Mouse (Mus musculus) 3T3-L1 (cell line): ENCODE data around the gene Vmn1r19.
"Not testable (repeated sequence)": the region's sequence is repeated elsewhere in the genome, so short reads cannot be mapped to it uniquely, and the experiment has no call there.

Source experiments
- DNase-seq: peaks from one replicate; pipeline ENCODE4 v3.0.0-alpha.2; 2015; ENCODE audit warnings: low read depth, low spot score

Gene Vmn1r19

DNA sequence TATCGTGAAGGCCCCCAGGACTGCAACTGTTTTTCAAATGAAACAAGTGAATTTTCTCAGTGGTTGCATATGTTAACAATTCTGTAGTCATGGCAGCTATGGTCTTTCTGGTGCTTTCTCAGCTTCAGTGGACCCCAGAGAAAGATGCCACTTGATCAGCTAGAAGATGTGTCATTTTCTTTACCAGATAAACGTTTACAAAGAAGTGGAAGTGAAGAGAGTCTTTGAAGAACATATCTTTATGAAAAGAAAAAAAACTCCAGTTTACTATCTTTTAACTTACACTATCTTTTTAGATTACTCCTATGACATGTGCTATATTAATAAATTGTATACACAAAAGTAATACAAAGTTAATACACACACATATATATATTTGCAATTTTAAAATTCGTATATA lies at the start of gene Vmn1r19:
Gene Vmn1r19 (plus strand): TSS at position 301 of the 400 bp plus-strand sequence.
- not testable (repeated sequence) for DNase-seq

DNA sequence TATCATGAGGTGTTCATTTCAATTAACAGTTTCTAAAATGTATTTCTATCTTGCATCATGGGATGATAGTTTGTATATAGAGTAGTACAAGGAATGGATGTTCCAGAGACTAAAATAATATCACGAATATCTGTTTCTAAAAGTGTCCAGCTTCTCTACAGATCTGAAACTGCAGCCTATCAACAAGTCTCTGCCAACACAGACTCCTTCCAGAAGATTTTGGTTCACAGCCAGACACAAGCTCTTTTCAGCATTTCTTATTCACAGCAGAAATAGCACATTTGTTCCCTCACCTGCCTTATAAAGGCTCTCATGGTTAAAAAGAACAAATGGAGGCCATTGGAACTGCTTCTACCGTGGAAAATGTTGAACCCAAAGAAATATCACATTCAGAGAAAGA lies 46.7 kb upstream of the Vmn1r19 start:
- no peak for DNase-seq

DNA sequence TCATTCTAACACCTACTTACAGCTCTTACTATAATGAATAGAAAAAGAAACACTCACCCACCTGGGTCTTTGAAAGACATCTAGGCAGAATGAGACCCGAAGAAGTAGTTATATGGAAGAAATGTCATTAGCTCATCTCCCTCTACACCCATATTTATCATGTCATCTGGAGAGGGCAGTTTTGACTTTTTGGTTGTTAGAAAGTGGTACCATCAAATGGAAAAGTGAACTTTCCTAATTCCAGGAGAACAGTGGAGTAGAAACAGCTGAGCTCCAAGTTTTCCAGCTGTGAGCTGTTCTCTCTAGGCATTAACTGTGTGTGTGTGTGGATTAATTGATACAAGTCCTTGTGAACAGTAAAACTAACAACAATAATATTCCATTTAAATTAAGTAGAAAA lies 40.0 kb upstream of the Vmn1r19 start, which contains the start of gene Vmn1r17:
Gene Vmn1r17 (minus strand): TSS at position 101 of the 400 bp plus-strand sequence.
- DNase-seq = no peak

DNA sequence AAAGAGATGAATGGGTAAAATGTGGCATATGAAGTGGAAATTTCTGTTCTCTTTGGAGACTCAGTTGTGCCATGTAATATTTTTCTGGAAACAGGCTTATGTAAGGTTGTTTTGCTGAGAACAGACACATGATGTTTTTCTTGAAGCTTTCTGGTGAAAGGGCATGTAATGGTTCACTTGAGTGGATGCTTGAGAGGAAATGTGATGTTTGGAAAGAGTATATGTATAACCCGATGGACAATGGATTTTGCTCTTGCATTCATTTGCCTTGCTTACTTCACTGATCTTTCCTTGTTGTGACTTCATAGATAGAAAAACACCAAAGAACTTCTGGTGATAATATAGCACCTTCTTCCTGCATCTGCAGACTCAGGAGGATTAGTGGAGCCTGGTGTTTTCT lies 37.7 kb upstream of the Vmn1r19 start:
- DNase-seq = not testable (repeated sequence)

DNA sequence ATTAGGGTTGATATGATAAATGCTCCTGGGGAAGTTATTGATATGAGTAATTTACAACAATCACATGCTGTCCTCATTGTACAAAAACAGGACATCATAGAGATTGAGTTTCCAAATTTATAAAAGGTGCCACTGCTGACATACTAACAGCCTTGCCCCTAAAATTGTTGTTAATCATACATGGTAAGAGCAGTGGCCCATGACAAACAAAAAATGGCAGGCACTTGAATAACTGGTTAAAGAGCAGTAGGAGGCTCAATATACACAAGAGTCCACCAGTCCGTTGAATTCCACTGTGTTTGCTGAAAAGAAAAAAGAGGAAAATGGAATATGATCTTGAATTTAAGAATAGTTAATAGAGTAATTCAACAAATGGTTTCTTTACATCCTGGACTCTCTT lies 36.1 kb upstream of the Vmn1r19 start:
- DNase-seq = no peak

DNA sequence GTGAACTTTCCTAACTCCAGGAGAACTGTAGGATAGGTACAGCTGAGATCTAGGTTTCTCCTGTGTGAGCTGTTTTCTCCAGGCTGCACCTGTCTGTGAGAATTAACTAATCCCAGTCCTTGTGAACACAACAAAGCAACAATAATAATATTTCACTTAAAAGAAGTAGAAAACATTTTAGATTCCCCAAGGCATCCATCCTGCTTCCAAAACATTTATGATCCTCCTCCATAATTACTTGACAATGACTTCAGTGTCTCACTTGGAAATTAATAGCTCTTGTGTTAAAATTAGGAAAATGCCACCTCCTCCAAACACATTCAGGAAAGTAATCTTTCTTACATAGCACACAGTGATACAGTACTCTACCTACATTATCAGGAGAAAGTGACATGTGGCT lies 7.9 kb upstream of the Vmn1r19 start, which contains the start of gene Vmn1r18:
Gene Vmn1r18 (minus strand): TSS at position 101 of the 400 bp plus-strand sequence.
- DNase-seq = no peak

DNA sequence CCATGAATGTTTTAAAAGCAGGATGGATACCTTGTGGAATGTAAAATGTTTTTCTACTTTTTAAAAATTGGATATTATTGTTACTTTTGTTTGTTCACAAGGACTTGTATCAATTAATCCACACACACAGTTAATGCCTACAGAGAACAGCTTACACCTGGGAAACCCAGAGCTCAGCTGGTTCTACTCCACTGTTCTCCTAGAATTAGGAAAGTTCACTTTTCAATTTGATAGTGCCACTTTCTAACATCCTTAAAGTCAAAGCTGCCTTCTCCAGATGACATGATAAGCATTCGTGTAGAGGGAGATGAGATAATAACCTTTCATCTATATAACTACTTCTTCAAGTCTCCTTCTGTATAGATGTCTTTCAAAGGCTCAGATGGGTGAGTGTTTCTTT lies 25.1 kb downstream of the Vmn1r19 start, which contains the start of gene Vmn1r20:
Gene Vmn1r20 (plus strand): TSS at position 301 of the 400 bp plus-strand sequence.
- no peak for DNase-seq

DNA sequence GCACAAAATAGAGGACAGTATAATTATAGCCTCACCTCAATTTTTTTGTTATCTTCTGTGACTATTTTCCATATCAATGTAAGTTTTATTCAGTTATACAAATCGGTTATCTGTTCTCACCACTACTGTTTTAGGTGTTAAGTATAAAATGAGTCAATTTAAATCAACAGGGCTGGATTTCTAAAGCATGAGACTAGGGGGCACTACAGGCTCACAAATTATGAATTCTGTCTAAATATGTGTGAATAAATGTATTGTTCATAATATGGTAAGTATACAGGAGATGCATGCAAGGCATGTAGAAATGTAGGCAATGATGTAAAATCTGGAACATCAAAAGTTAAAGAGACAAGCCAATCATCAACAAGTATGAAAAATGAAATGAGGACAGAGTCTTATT lies 27.6 kb downstream of the Vmn1r19 start:
- peak; percentile 46 for DNase-seq
